18 mouse cellular contexts compared by ENCODE assay signal in genomic region chr11:53477833-53478232, GRCm38 (mm10). TPM values are rescaled to one million over a fixed set of nuclear protein-coding genes. Genes with fewer than 3 reads are reported as not detected.
DNase-seq lines count a peak whose midpoint lies in the region; ATAC-seq and TF ChIP-seq lines count a peak whose summit lies in the region.
"Had no signal": no experiment of that assay in that cellular context is flagged by ENCODE, and none has a peak within 500 bp of the region (broad histone marks: within the 10 kb centered on the region; RNA-seq: fewer than 3 reads in every experiment).

No protein-coding gene starts in this region.

- 39% methylated on average over 7 of the region's 7 CpGs for WGBS in kidney, embryonic 15.5 days
- WGBS in liver, embryonic 13.5 days (ENCODE audit: insufficient replicate concordance): 23% methylated on average over 7 of the region's 7 CpGs

- no peaks in the 10 kb centered on the region for H3K36me3 ChIP-seq in kidney, embryonic 15.5 days
- peaks cover 12% of the 10 kb centered on the region for H3K36me3 ChIP-seq in G1E (replicated peaks)
- H3K36me3 ChIP-seq in liver, embryonic 13.5 days: peaks cover 9% of the 10 kb centered on the region; the same call in 1 of the 2 replicates
- H3K36me3 ChIP-seq: limb, embryonic 12.5 days had no signal

- peaks cover 93% of the 10 kb centered on the region for H3K27me3 ChIP-seq in kidney, embryonic 15.5 days
- peaks cover 23% of the 10 kb centered on the region for H3K27me3 ChIP-seq in G1E (ENCODE audit: insufficient read depth, low read length)
- H3K27me3 ChIP-seq in liver, embryonic 13.5 days: peaks cover 74% of the 10 kb centered on the region

- H3K27ac ChIP-seq in kidney, embryonic 15.5 days: no peak overlapping the region
- 0 out of 2 replicates have a peak overlapping the region, but pooled peaks have one; percentile 98 for H3K27ac ChIP-seq in liver, embryonic 13.5 days
- H3K27ac ChIP-seq: limb, embryonic 12.5 days had no signal

- 0 out of 2 replicates have a peak overlapping the region, but pooled peaks have one; percentile 46 for H3K4me3 ChIP-seq in kidney, embryonic 15.5 days (replicated peaks)
- peak overlapping the region; percentile 81; the same call in 1 of the 2 replicates for H3K4me3 ChIP-seq in G1E (ENCODE audit: low read depth, low read length)
- peak overlapping the region; percentile 78 for H3K4me3 ChIP-seq in liver, embryonic 13.5 days (replicated peaks)

- H3K9me3 ChIP-seq in kidney, embryonic 15.5 days (replicated peaks): 0 out of 2 replicates have a peak, but pooled peaks cover 5% of the 10 kb centered on the region
- H3K9me3 ChIP-seq in G1E (replicated peaks): peaks cover 13% of the 10 kb centered on the region
- H3K9me3 ChIP-seq in liver, embryonic 13.5 days (replicated peaks): no peaks in the 10 kb centered on the region
- H3K9me3 ChIP-seq: limb, embryonic 12.5 days had no signal

- H3K4me1 ChIP-seq in kidney, embryonic 15.5 days: peaks cover 21% of the 10 kb centered on the region
- peaks cover 53% of the 10 kb centered on the region for H3K4me1 ChIP-seq in G1E (ENCODE audit: insufficient read depth, low read depth, low read length)
- peaks cover 50% of the 10 kb centered on the region for H3K4me1 ChIP-seq in liver, embryonic 13.5 days (replicated peaks)

- DNase-seq in embryo, embryonic 10.5 days (ENCODE audit: low spot score): peak; percentile 53
- DNase-seq in embryo, embryonic 11 days: no peak
- no peak for DNase-seq in kidney, postnatal 4 days
- DNase-seq in G1E (ENCODE audit: low spot score): no peak
- DNase-seq in liver, embryonic 13.5 days: no peak
- no peak for DNase-seq in urinary bladder, adult 18-20 months (ENCODE audit: low spot score in 2 of 2)
- no peak for DNase-seq in thymus, adult 18-20 months
- DNase-seq: adrenal gland, postnatal 10 days; heart, adult 11 months; heart, postnatal 36 days; kidney, postnatal 14 days; layer of hippocampus, postnatal 36 days; spleen, adult 18-20 months had no signal

- TF ChIP-seq CTCF in G1E (IDR thresholded peaks at IDR 0.05; ENCODE audit: low read depth, low read length): no peak

- no peak for ATAC-seq in kidney, embryonic 15.5 days (replicated peaks; ENCODE audit: low FRiP score)
- no peak for ATAC-seq in G1E (ENCODE audit: extremely low read depth, insufficient number of reproducible peaks, low FRiP score, poor library complexity, severe bottlenecking)
- no peak for ATAC-seq in liver, embryonic 13.5 days (ENCODE audit: low read depth)

- H3K9ac ChIP-seq in kidney, embryonic 15.5 days: no peak overlapping the region
- peak overlapping the region; percentile 85 for H3K9ac ChIP-seq in liver, embryonic 13.5 days

- no peak overlapping the region for H3K4me2 ChIP-seq in kidney, embryonic 15.5 days
- H3K4me2 ChIP-seq in liver, embryonic 13.5 days: peak overlapping the region; percentile 95

RNA-seq across cellular contexts. Expression of gene Gm9945, which starts 2.1 kb away (rescaled TPM):
- not detected in 2 replicates for polyA plus RNA-seq in kidney, embryonic 15.5 days (2015; fragmentation: Nextera tagmentation; extraction: Ambion mirVana)
- not detected in 2 replicates for total RNA-seq in G1E (2014; fragmentation: Nextera tagmentation)
- 0.29 and 0.76 TPM in 2 replicates for total RNA-seq in G1E (2017)
- polyA plus RNA-seq in G1E (2012): 0.27 TPM in 1 of 2 replicates, not detected in the other
- polyA plus RNA-seq in liver, embryonic 13.5 days (2015; fragmentation: Nextera tagmentation; extraction: Ambion mirVana): 0.53 and 0.59 TPM in 2 replicates
- total RNA-seq: adrenal gland, postnatal 10 days; heart, postnatal 36 days had no signal
- polyA plus RNA-seq: intestine, embryonic 14.5 days; limb, embryonic 12.5 days; midbrain, embryonic 14.5 days; testis, adult 2 months had no signal

RNA-seq across cellular contexts. Expression of gene Sowaha, which starts 2.2 kb away (rescaled TPM):
- polyA plus RNA-seq in kidney, embryonic 15.5 days (2015; fragmentation: Nextera tagmentation; extraction: Ambion mirVana): 0.23 and 0.32 TPM in 2 replicates
- total RNA-seq in G1E (2014; fragmentation: Nextera tagmentation) (6.8 TPM in 2 replicates), G1E (2017) (2.1 and 3.0 TPM in 2 replicates)
- 4.9 and 6.1 TPM in 2 replicates for polyA plus RNA-seq in G1E (2012)
- 11.0 and 13.2 TPM in 2 replicates for polyA plus RNA-seq in liver, embryonic 13.5 days (2015; fragmentation: Nextera tagmentation; extraction: Ambion mirVana)

RNA-seq across cellular contexts. Expression of gene Gm9837, which starts 7.6 kb away (rescaled TPM):
- polyA plus RNA-seq in kidney, embryonic 15.5 days (2015; fragmentation: Nextera tagmentation; extraction: Ambion mirVana): not detected in 2 replicates
- total RNA-seq in G1E (2014; fragmentation: Nextera tagmentation): not detected in 2 replicates
- 0.16 TPM in 1 of 2 replicates, not detected in the other for total RNA-seq in G1E (2017)
- not detected in 2 replicates for polyA plus RNA-seq in G1E (2012)
- polyA plus RNA-seq in liver, embryonic 13.5 days (2015; fragmentation: Nextera tagmentation; extraction: Ambion mirVana): not detected in 2 replicates
- total RNA-seq: adrenal gland, postnatal 10 days; heart, postnatal 36 days had no signal
- polyA plus RNA-seq: intestine, embryonic 14.5 days; limb, embryonic 12.5 days; midbrain, embryonic 14.5 days had no signal

RNA-seq across cellular contexts. Expression of gene Shroom1, which starts 20.8 kb away (rescaled TPM):
- 1.7 and 2.3 TPM in 2 replicates for polyA plus RNA-seq in kidney, embryonic 15.5 days (2015; fragmentation: Nextera tagmentation; extraction: Ambion mirVana)
- total RNA-seq in G1E (2014; fragmentation: Nextera tagmentation) (not detected in 2 replicates), G1E (2017) (0.11 TPM in 1 of 2 replicates, not detected in the other)
- not detected in 2 replicates for polyA plus RNA-seq in G1E (2012)
- polyA plus RNA-seq in liver, embryonic 13.5 days (2015; fragmentation: Nextera tagmentation; extraction: Ambion mirVana): 1.5 and 1.6 TPM in 2 replicates

RNA-seq across cellular contexts. Expression of gene Gm10447, which starts 20.9 kb away (rescaled TPM):
- polyA plus RNA-seq in kidney, embryonic 15.5 days (2015; fragmentation: Nextera tagmentation; extraction: Ambion mirVana): not detected in 2 replicates
- total RNA-seq in G1E (2014; fragmentation: Nextera tagmentation) (not detected in 2 replicates), G1E (2017) (not detected in 2 replicates)
- polyA plus RNA-seq in G1E (2012): not detected in 2 replicates
- polyA plus RNA-seq in liver, embryonic 13.5 days (2015; fragmentation: Nextera tagmentation; extraction: Ambion mirVana): 0.07 TPM in 2 replicates
- total RNA-seq: heart, postnatal 36 days had no signal
- polyA plus RNA-seq: intestine, embryonic 14.5 days; midbrain, embryonic 14.5 days had no signal
